Mouse (Mus musculus) embryonic fibroblast, embryonic 13.5 days (primary cell): ENCODE results near the gene Ccdc63.

Source experiments
- CTCF ChIP-seq: IDR thresholded peaks from 2 replicates; pipeline ENCODE4 v1.5.1; 2011; ENCODE audit warnings: mild to moderate bottlenecking, control low read depth, low read length, moderate library complexity, borderline replicate concordance; ENCODE audit not compliant: insufficient read depth
- POLR2A ChIP-seq: IDR thresholded peaks from 2 replicates; pipeline ENCODE4 v1.6.1; 2011; ENCODE audit warnings: low read depth, mild to moderate bottlenecking, control low read depth, low read length, moderate library complexity

GRCm38 (mm10) chr5:122154782-122155181, 14.2 kb upstream of the Ccdc63 start:
- no peak for TF ChIP-seq CTCF
- TF ChIP-seq POLR2A, result no peak
